Mouse (Mus musculus) lung, embryonic 14.5 days (tissue): ENCODE results near the gene Cdk16. TPM values are rescaled to one million over a fixed set of nuclear protein-coding genes. Genes with fewer than 3 reads are reported as not detected.

Experiments used
- ATAC-seq: fragments of 200-750 bp; cut with Nextera tagmentation; 2 replicates; pipeline ENCODE4 v1.8.0; 2017; ENCODE audit warnings: mild to moderate bottlenecking, moderate TSS enrichment, moderate library complexity; ENCODE audit not compliant: insufficient read depth
- DNase-seq: peaks from one replicate; pipeline ENCODE4 v3.0.0-alpha.2; 2015
- H3K27ac ChIP-seq: fragments of 300-500 bp; sonication (generic); 2 replicates; pipeline ENCODE4 v1.5.1; 2014; ENCODE audit warnings: low read depth, mild to moderate bottlenecking, moderate library complexity
- H3K27me3 ChIP-seq: fragments of 300-500 bp; sonication (generic); 2 replicates; pipeline ENCODE4 v1.6.1; 2014; ENCODE audit warnings: low read length, control low read depth; ENCODE audit not compliant: insufficient read depth
- H3K36me3 ChIP-seq: fragments of 300-500 bp; sonication (generic); 2 replicates; pipeline ENCODE4 v1.6.1; 2014; ENCODE audit warnings: control low read depth; ENCODE audit not compliant: insufficient read depth
- H3K4me1 ChIP-seq: fragments of 300-500 bp; sonication (generic); 2 replicates; pipeline ENCODE4 v1.6.1; 2014; ENCODE audit warnings: antibody characterized with exemption, control low read depth; ENCODE audit not compliant: insufficient read depth
- H3K4me2 ChIP-seq: fragments of 300-500 bp; sonication (generic); 2 replicates; pipeline ENCODE4 v1.6.1; 2014; ENCODE audit warnings: mild to moderate bottlenecking
- H3K4me3 ChIP-seq: fragments of 300-500 bp; sonication (generic); 2 replicates; pipeline ENCODE4 v1.5.1; 2014; ENCODE audit warnings: low read depth, low read length
- H3K9ac ChIP-seq: fragments of 300-500 bp; sonication (generic); 2 replicates; pipeline ENCODE4 v1.6.1; 2014
- H3K9me3 ChIP-seq: fragments of 300-500 bp; sonication (generic); 2 replicates; pipeline ENCODE4 v1.6.1; 2016; ENCODE audit warnings: low read depth, low read length, control low read depth
- CTCF ChIP-seq: IDR thresholded peaks from 2 replicates; pipeline ENCODE4 v1.5.1; 2016; ENCODE audit warnings: antibody characterized with exemption, low read depth
- WGBS: fragments of 180-500 bp; shearing (Covaris S2); extraction: QIAGEN DNeasy Blood & Tissue Kit; methylation state at CpG from one replicate; pipeline ENCODE4 v1.1.7; 2014; 5-methylcytosine and 5-hydroxymethylcytosine counted together
- polyA plus RNA-seq: library from polyadenylated mRNA; unstranded; fragments of >200 nt; fragmentation: Nextera tagmentation; extraction: Ambion mirVana; gene quantifications from 2 replicates; pipeline ENCODE4 v1.2.1, GENCODE M21; 2014

The Cdk16 gene
- polyA plus RNA-seq, 1 experiment from 2014 or later, result 96.6 TPM

- Histone ChIP-seq H3K4me2 (peak overlapping the region; percentile 66), H3K9me3 (no peaks in the 10 kb centered on the region), H3K9ac (peak overlapping the region; percentile 78), H3K4me3 (peak overlapping the region; percentile 61), H3K27me3 (no peaks in the 10 kb centered on the region), H3K27ac (peak overlapping the region; percentile 72), H3K4me1 (no peaks in the 10 kb centered on the region), H3K36me3 (peaks cover 19% of the 10 kb centered on the region)
- WGBS, result 8% methylated on average over 27 of the region's 28 CpGs
- peak; percentile 85 for ATAC-seq
- TF ChIP-seq CTCF, result peak; percentile 60
- DNase-seq, result peak; percentile 94
These were observed 24.9 kb upstream of the Cdk16 start for GRCm38 (mm10) chrX:20662716-20663443.

DNA sequence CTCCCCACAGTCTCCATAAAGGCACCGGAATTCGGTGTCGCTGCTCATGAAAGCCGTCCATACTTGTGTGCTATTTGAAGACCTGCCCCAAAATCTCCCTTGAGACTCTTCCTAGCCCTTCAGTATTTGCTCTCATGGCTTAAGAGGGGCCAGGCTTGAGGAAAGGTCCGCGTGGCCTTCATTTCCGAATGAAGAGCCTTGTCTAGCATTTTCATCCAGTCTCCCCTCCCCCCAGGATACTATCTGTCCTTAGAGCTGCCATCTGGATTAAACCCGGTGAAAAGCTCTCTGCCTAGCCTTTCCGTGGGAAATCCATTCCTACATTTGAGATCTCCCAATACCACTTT, 24.3 kb upstream of the Cdk16 start:
- no peaks in the 10 kb centered on the region for H3K9me3 ChIP-seq
- no peak for TF ChIP-seq CTCF
- H3K4me3 ChIP-seq, result peak overlapping the region; percentile 61
- DNase-seq (peak; percentile 28), ATAC-seq (no peak)
- no peaks in the 10 kb centered on the region for H3K4me1 ChIP-seq
- WGBS, result 11% methylated on average over 9 of the region's 9 CpGs
- H3K27me3 ChIP-seq, result no peaks in the 10 kb centered on the region
- H3K36me3 ChIP-seq, result peaks cover 24% of the 10 kb centered on the region
- 0 out of 2 replicates have a peak overlapping the region, but pooled peaks have one; percentile 72 for H3K27ac ChIP-seq
- H3K9ac ChIP-seq, result peak overlapping the region; percentile 78
- H3K4me2 ChIP-seq, result peak overlapping the region; percentile 66

DNA sequence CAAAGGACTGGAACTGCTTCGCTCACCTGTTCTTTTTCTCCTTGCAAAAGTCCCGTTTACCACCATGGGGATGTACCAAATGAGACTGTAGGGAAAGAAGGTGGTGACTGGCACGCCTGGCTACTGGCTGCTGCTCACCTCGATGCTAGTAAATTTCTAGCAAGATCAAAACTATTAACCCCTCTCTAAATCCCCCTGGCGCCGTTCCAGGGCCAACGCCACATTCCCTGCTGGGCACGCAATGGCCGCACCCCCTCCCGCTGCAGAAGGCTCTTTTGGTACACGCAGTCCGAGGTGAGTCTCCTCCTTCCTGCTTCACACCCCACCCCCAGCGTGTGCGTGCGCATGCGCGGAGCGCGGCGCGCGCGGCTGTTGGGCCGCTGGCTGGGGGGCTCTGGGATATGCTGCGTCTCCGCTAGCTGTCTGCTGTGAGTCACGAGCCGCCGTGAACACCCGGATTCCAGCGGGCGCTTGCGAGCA, 354 bp downstream of the Cdk16 start:
- no peak for TF ChIP-seq CTCF
- Histone ChIP-seq H3K36me3 (peaks cover 5% of the 10 kb centered on the region; the same call in 1 of the 2 replicates), H3K9ac (peak overlapping the region; percentile 90), H3K27ac (peak overlapping the region; percentile 96), H3K27me3 (no peaks in the 10 kb centered on the region), H3K4me2 (peak overlapping the region; percentile 72), H3K4me3 (peak overlapping the region; percentile 65), H3K9me3 (no peaks in the 10 kb centered on the region), H3K4me1 (no peaks in the 10 kb centered on the region)
- peak; percentile 87 for ATAC-seq
- DNase-seq, result peak; percentile 88
- WGBS, result 9% methylated on average over 30 of the region's 33 CpGs

DNA sequence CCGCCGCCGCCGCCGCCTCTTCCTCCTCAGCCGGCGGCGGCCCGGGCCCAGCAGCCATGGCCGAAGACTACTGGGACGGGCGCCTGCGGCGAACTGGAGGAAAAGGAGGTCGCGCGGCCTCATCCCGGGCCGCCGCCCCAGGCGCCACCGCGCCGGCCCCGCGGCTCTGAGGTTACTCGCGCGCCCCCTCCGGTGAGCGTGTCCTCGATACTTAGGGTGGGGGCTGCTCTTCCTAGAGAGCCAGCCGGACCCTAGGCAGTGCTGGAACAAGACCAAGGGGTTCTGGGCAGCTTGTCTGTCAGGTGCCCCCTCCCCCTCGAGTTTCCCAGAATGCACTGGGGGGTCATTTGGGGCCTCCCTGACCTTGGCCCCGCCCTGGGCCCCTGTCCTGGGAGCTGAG, 861 bp downstream of the Cdk16 start:
- Histone ChIP-seq H3K4me2 (peak overlapping the region; percentile 72), H3K27me3 (no peaks in the 10 kb centered on the region), H3K27ac (peak overlapping the region; percentile 96), H3K36me3 (peaks cover 6% of the 10 kb centered on the region; the same call in 1 of the 2 replicates), H3K4me1 (no peaks in the 10 kb centered on the region), H3K9me3 (no peaks in the 10 kb centered on the region), H3K4me3 (peak overlapping the region; percentile 65), H3K9ac (peak overlapping the region; percentile 90)
- ATAC-seq, result peak; percentile 29
- WGBS, result 12% methylated on average over 18 of the region's 35 CpGs
- DNase-seq, result peak; percentile 70
- TF ChIP-seq CTCF, result no peak

DNA sequence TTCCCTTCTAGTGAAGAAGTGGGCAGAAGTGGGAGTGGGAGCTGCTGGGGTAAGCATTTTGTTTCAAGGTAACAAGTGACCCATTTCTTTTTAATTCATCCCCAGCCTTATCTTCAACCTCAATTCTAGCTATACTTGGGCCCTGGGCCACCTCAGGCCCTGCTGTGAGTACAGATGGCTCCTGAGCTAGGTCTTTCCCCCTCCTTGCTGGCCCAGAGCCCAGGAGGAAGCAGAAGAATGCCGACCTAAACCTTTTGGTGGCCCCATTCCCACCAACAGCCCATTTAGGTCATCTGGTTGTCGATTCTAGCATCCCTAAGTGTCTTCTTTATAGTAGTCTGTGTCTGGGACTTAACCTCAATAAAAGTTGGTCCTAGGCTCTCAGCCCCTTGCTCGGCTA, 3.8 kb downstream of the Cdk16 start:
- Histone ChIP-seq H3K4me3 (no peak overlapping the region), H3K9ac (no peak overlapping the region), H3K4me2 (no peak overlapping the region), H3K9me3 (no peaks in the 10 kb centered on the region), H3K27ac (no peak overlapping the region), H3K4me1 (no peaks in the 10 kb centered on the region), H3K27me3 (no peaks in the 10 kb centered on the region), H3K36me3 (peaks cover 33% of the 10 kb centered on the region)
- ATAC-seq (no peak), DNase-seq (no peak)
- 57% methylated on average over 3 of the region's 3 CpGs for WGBS
- TF ChIP-seq CTCF, result no peak

DNA sequence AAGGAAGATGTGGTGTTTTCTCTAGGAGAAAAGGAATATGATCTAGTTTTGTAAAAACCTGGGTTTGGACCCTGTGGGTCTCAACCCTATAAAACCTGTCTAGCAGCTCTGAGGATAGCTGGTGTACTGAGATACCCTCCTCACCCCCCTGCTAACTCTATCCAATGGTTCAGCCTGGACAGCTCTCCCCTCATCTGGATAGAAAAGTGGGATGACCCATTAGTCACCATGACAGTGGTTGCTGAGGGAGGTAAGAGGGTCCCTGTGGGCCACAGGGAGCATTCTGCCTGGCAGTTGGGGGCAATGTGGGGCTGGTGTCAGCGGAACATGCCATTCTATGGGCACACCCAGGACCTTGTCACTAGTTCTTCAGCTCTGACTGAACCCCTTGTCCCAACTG, 4.9 kb downstream of the Cdk16 start:
- Histone ChIP-seq H3K9me3 (no peaks in the 10 kb centered on the region), H3K27me3 (no peaks in the 10 kb centered on the region), H3K4me2 (no peak overlapping the region), H3K4me3 (no peak overlapping the region), H3K36me3 (peaks cover 42% of the 10 kb centered on the region), H3K27ac (no peak overlapping the region), H3K9ac (no peak overlapping the region), H3K4me1 (no peaks in the 10 kb centered on the region)
- WGBS, result 77% methylated on average over 1 of the region's 1 CpGs
- no peak for DNase-seq
- no peak for TF ChIP-seq CTCF
- ATAC-seq, result no peak

DNA sequence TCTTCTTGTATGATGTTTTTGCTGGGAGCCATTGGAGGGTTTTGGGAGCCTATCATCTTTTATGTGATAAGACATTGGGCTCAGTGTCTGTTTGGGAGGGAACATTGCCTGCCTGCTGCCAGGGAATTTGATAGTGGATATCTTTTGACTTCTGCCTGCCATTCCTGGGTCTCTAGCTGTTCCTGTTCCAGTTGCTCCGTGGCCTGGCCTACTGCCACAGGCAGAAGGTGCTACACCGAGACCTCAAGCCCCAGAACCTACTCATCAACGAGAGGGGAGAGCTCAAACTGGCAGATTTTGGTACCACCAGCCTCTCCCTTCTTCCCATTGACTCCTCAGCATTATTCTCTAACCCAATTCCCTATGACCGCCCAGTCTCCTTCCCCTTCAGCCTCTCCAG, 8.1 kb downstream of the Cdk16 start:
- no peak overlapping the region for H3K27ac ChIP-seq
- H3K36me3 ChIP-seq, result peaks cover 54% of the 10 kb centered on the region
- WGBS, result 89% methylated on average over 4 of the region's 4 CpGs
- H3K9me3 ChIP-seq, result no peaks in the 10 kb centered on the region
- no peak for TF ChIP-seq CTCF
- H3K9ac ChIP-seq, result no peak overlapping the region
- H3K4me2 ChIP-seq, result no peak overlapping the region
- H3K4me3 ChIP-seq, result no peak overlapping the region
- no peaks in the 10 kb centered on the region for H3K27me3 ChIP-seq
- DNase-seq (no peak), ATAC-seq (no peak)
- H3K4me1 ChIP-seq, result no peaks in the 10 kb centered on the region
